Mouse (Mus musculus): ENCODE results near the gene Slc35e4. TPM values are rescaled to one million over a fixed set of nuclear protein-coding genes. Genes with fewer than 3 reads are reported as not detected.
"Not testable (repeated sequence)": the region's sequence is repeated elsewhere in the genome, so short reads cannot be mapped to it uniquely, and the experiment has no call there.

Slc35e4 gene
- total RNA-seq, 2 experiments from 2014 or later, result 17.8 to 18.5 TPM

- DNase-seq (ENCODE audit: low spot score in 2 of 2), result no peak
Measured at GRCm38 (mm10) chr11:3918738-3919137, 4.3 kb upstream of the Slc35e4 start.

- DNase-seq (ENCODE audit: low spot score in 2 of 2), result peak; percentile 93 to 95
Measured at GRCm38 (mm10) chr11:3913316-3914108, 952 bp downstream of the Slc35e4 start.

- peak in 1 of 2 experiments; percentile 34 for DNase-seq (ENCODE audit: low spot score in 2 of 2)
Measured at GRCm38 (mm10) chr11:3912875-3913271, 1.6 kb downstream of the Slc35e4 start.

GRCm38 (mm10) chr11:3912100-3912874 is 2.2 kb downstream of the Slc35e4 start:
- peak in 1 of 2 experiments; percentile 69 for DNase-seq (ENCODE audit: low spot score in 2 of 2)

- not testable (repeated sequence) for DNase-seq (ENCODE audit: low spot score in 2 of 2)
Measured at GRCm38 (mm10) chr11:3911440-3911839, 3.0 kb downstream of the Slc35e4 start.

- no peak for DNase-seq (ENCODE audit: low spot score in 2 of 2)
Measured at GRCm38 (mm10) chr11:3910513-3911310, 3.8 kb downstream of the Slc35e4 start.

- DNase-seq (ENCODE audit: low spot score in 2 of 2), result no peak
Measured at GRCm38 (mm10) chr11:3909236-3909635, 5.2 kb downstream of the Slc35e4 start.

- no peak for DNase-seq (ENCODE audit: low spot score in 2 of 2)
Measured at GRCm38 (mm10) chr11:3905446-3905845, 9.0 kb downstream of the Slc35e4 start.

- no peak for DNase-seq (ENCODE audit: low spot score in 2 of 2)
Measured at GRCm38 (mm10) chr11:3904673-3905072, 9.8 kb downstream of the Slc35e4 start.

- DNase-seq (ENCODE audit: low spot score in 2 of 2), result peak; percentile 46 to 66
Measured at GRCm38 (mm10) chr11:3903046-3903445, 11.4 kb downstream of the Slc35e4 start.

- DNase-seq (ENCODE audit: low spot score in 2 of 2), result no peak
Measured at GRCm38 (mm10) chr11:3902516-3902915, 11.9 kb downstream of the Slc35e4 start.

GRCm38 (mm10) chr11:3900296-3900695 is 14.2 kb downstream of the Slc35e4 start:
- no peak for DNase-seq (ENCODE audit: low spot score in 2 of 2)

- DNase-seq (ENCODE audit: low spot score in 2 of 2), result no peak
Measured at GRCm38 (mm10) chr11:3895933-3896332, 18.5 kb downstream of the Slc35e4 start.

- peak in 1 of 2 experiments; percentile 30 for DNase-seq (ENCODE audit: low spot score in 2 of 2)
Measured at GRCm38 (mm10) chr11:3895458-3895857, 19.0 kb downstream of the Slc35e4 start.

- DNase-seq (ENCODE audit: low spot score in 2 of 2), result peak; percentile 96 to 98
Measured at GRCm38 (mm10) chr11:3894406-3895281, 19.8 kb downstream of the Slc35e4 start, which contains the start of the genes 4921536K21Rik and Dusp18. TSS of gene 4921536K21Rik (minus strand) at chr11:3895098. TSS of gene Dusp18 (plus strand) at chr11:3895240.

GRCm38 (mm10) chr11:3893970-3894369 is 20.5 kb downstream of the Slc35e4 start:
- DNase-seq (ENCODE audit: low spot score in 2 of 2), result no peak

GRCm38 (mm10) chr11:3887331-3887730 is 27.1 kb downstream of the Slc35e4 start:
- no peak for DNase-seq (ENCODE audit: low spot score in 2 of 2)

- DNase-seq (ENCODE audit: low spot score in 2 of 2), result no peak
Measured at GRCm38 (mm10) chr11:3883711-3884110, 30.8 kb downstream of the Slc35e4 start.

GRCm38 (mm10) chr11:3879836-3880235 is 34.6 kb downstream of the Slc35e4 start:
- peak; percentile 56 to 92 for DNase-seq (ENCODE audit: low spot score in 2 of 2)

- no peak for DNase-seq (ENCODE audit: low spot score in 2 of 2)
Measured at GRCm38 (mm10) chr11:3878660-3879059, 35.8 kb downstream of the Slc35e4 start.

All from layer of hippocampus, adult 18-20 months (tissue).